Mouse (Mus musculus): Measurements from ENCODE around the gene Supt5. TPM values are rescaled to one million over a fixed set of nuclear protein-coding genes. Genes with fewer than 3 reads are reported as not detected.

Supt5 gene
- polyA plus RNA-seq, 1 experiment, result 112 TPM

- WGBS, result 17% methylated on average over 19 of the region's 19 CpGs
- H3K4me1 ChIP-seq (ENCODE audit: control insufficient read depth, insufficient read depth, insufficient read length), result no peaks in the 10 kb centered on the region; the same call in none of the 2 replicates
These were observed 819 bp upstream of the Supt5 start for GRCm38 (mm10) chr7:28339213-28339917.

GRCm38 (mm10) chr7:28335471-28335870 lies 3.1 kb downstream of the Supt5 start:
- WGBS, result 93% methylated on average over 2 of the region's 2 CpGs
- H3K27ac ChIP-seq (ENCODE audit: insufficient read depth, low read length), result no peak overlapping the region
- no peaks in the 10 kb centered on the region; the same call in none of the 2 replicates for H3K4me1 ChIP-seq (ENCODE audit: control insufficient read depth, insufficient read depth, insufficient read length)
- H3K36me3 ChIP-seq (ENCODE audit: control insufficient read depth, insufficient read depth, low read length), result peaks cover 5% of the 10 kb centered on the region
- no peak overlapping the region for H3K4me3 ChIP-seq (ENCODE audit: extremely low read depth, insufficient read depth, insufficient read length)
- no peaks in the 10 kb centered on the region for H3K27me3 ChIP-seq (ENCODE audit: control insufficient read depth, insufficient read depth, low read length)
- TF ChIP-seq CTCF (IDR thresholded peaks at IDR 0.05; ENCODE audit: extremely low read depth, insufficient read depth, insufficient read length, insufficient replicate concordance), result no peak
- TF ChIP-seq POLR2A (IDR thresholded peaks at IDR 0.05; ENCODE audit: low read depth, low read length), result no peak
- DNase-seq (ENCODE audit: low read depth in 1 of 2, low spot score in 2 of 2), result no peak

More at GRCm38 (mm10) chr7:28339213-28339917, 819 bp upstream of the Supt5 start:
- peak; percentile 55 to 63 for DNase-seq (ENCODE audit: low read depth in 1 of 2, low spot score in 2 of 2)
- Histone ChIP-seq H3K27ac (ENCODE audit: insufficient read depth, low read length) (peak overlapping the region; percentile 92), H3K36me3 (ENCODE audit: control insufficient read depth, insufficient read depth, low read length) (no peaks in the 10 kb centered on the region), H3K27me3 (ENCODE audit: control insufficient read depth, insufficient read depth, low read length) (no peaks in the 10 kb centered on the region), H3K4me3 (ENCODE audit: extremely low read depth, insufficient read depth, insufficient read length) (peak overlapping the region; percentile 55; the same call in 1 of the 2 replicates)
- TF ChIP-seq CTCF (IDR thresholded peaks at IDR 0.05; ENCODE audit: extremely low read depth, insufficient read depth, insufficient read length, insufficient replicate concordance), result peak; percentile 11; the same call in 1 of the 2 replicates
- no peak for TF ChIP-seq POLR2A (IDR thresholded peaks at IDR 0.05; ENCODE audit: low read depth, low read length)

GRCm38 (mm10) chr7:28334534-28334933 lies 4.0 kb downstream of the Supt5 start:
- no peak overlapping the region for H3K4me3 ChIP-seq (ENCODE audit: extremely low read depth, insufficient read depth, insufficient read length)
- no peaks in the 10 kb centered on the region; the same call in none of the 2 replicates for H3K4me1 ChIP-seq (ENCODE audit: control insufficient read depth, insufficient read depth, insufficient read length)
- TF ChIP-seq POLR2A (IDR thresholded peaks at IDR 0.05; ENCODE audit: low read depth, low read length), result no peak
- no peak for TF ChIP-seq CTCF (IDR thresholded peaks at IDR 0.05; ENCODE audit: extremely low read depth, insufficient read depth, insufficient read length, insufficient replicate concordance)
- no peak for DNase-seq (ENCODE audit: low read depth in 1 of 2, low spot score in 2 of 2)
- no peaks in the 10 kb centered on the region for H3K27me3 ChIP-seq (ENCODE audit: control insufficient read depth, insufficient read depth, low read length)
- 91% methylated on average over 4 of the region's 4 CpGs for WGBS
- H3K36me3 ChIP-seq (ENCODE audit: control insufficient read depth, insufficient read depth, low read length), result peaks cover 13% of the 10 kb centered on the region
- H3K27ac ChIP-seq (ENCODE audit: insufficient read depth, low read length), result no peak overlapping the region

- no peak overlapping the region for H3K4me3 ChIP-seq (ENCODE audit: extremely low read depth, insufficient read depth, insufficient read length)
- H3K36me3 ChIP-seq (ENCODE audit: control insufficient read depth, insufficient read depth, low read length), result peaks cover 44% of the 10 kb centered on the region
- H3K4me1 ChIP-seq (ENCODE audit: control insufficient read depth, insufficient read depth, insufficient read length), result no peaks in the 10 kb centered on the region
- whole genome bisulfite sequencing, result 93% methylated on average over 2 of the region's 2 CpGs
- no peak overlapping the region for H3K27ac ChIP-seq (ENCODE audit: insufficient read depth, low read length)
- TF ChIP-seq POLR2A (IDR thresholded peaks at IDR 0.05; ENCODE audit: low read depth, low read length) (no peak), CTCF (IDR thresholded peaks at IDR 0.05; ENCODE audit: extremely low read depth, insufficient read depth, insufficient read length, insufficient replicate concordance) (no peak)
- H3K27me3 ChIP-seq (ENCODE audit: control insufficient read depth, insufficient read depth, low read length), result no peaks in the 10 kb centered on the region
- no peak for DNase-seq (ENCODE audit: low read depth in 1 of 2, low spot score in 2 of 2)
These were observed 10.3 kb downstream of the Supt5 start for GRCm38 (mm10) chr7:28328260-28328659.

GRCm38 (mm10) chr7:28326457-28326856 lies 12.1 kb downstream of the Supt5 start:
- TF ChIP-seq CTCF (IDR thresholded peaks at IDR 0.05; ENCODE audit: extremely low read depth, insufficient read depth, insufficient read length, insufficient replicate concordance), result no peak
- TF ChIP-seq POLR2A (IDR thresholded peaks at IDR 0.05; ENCODE audit: low read depth, low read length), result no peak
- peaks cover 60% of the 10 kb centered on the region for H3K36me3 ChIP-seq (ENCODE audit: control insufficient read depth, insufficient read depth, low read length)
- H3K4me3 ChIP-seq (ENCODE audit: extremely low read depth, insufficient read depth, insufficient read length), result no peak overlapping the region
- DNase-seq (ENCODE audit: low read depth in 1 of 2, low spot score in 2 of 2), result no peak
- WGBS, result 92% methylated on average over 4 of the region's 4 CpGs
- no peaks in the 10 kb centered on the region for H3K27me3 ChIP-seq (ENCODE audit: control insufficient read depth, insufficient read depth, low read length)
- H3K27ac ChIP-seq (ENCODE audit: insufficient read depth, low read length), result no peak overlapping the region
- H3K4me1 ChIP-seq (ENCODE audit: control insufficient read depth, insufficient read depth, insufficient read length), result no peaks in the 10 kb centered on the region

- Histone ChIP-seq H3K27me3 (ENCODE audit: control insufficient read depth, insufficient read depth, low read length) (no peaks in the 10 kb centered on the region), H3K4me1 (ENCODE audit: control insufficient read depth, insufficient read depth, insufficient read length) (no peaks in the 10 kb centered on the region), H3K27ac (ENCODE audit: insufficient read depth, low read length) (no peak overlapping the region), H3K36me3 (ENCODE audit: control insufficient read depth, insufficient read depth, low read length) (peaks cover 54% of the 10 kb centered on the region), H3K4me3 (ENCODE audit: extremely low read depth, insufficient read depth, insufficient read length) (no peak overlapping the region)
- 95% methylated on average over 8 of the region's 8 CpGs for WGBS
- DNase-seq (ENCODE audit: low read depth in 1 of 2, low spot score in 2 of 2), result no peak
- TF ChIP-seq POLR2A (IDR thresholded peaks at IDR 0.05; ENCODE audit: low read depth, low read length) (no peak), CTCF (IDR thresholded peaks at IDR 0.05; ENCODE audit: extremely low read depth, insufficient read depth, insufficient read length, insufficient replicate concordance) (no peak)
These were observed 13.3 kb downstream of the Supt5 start for GRCm38 (mm10) chr7:28325293-28325692.
